In genomic region chrX:12930242-12930641, GRCm38 (mm10) we compare ENCODE assay signal across 30 mouse cellular contexts.
A peak's percentile ranks its signal among the peaks of the same experiment; 100 is the strongest.
DNase-seq lines count a peak whose midpoint lies in the region; ATAC-seq and TF ChIP-seq lines count a peak whose summit lies in the region.
"Had no signal": no experiment of that assay in that cellular context is flagged by ENCODE, and none has a peak within 500 bp of the region (broad histone marks: within the 10 kb centered on the region; RNA-seq: fewer than 3 reads in every experiment).

No protein-coding gene starts in this region.

- no peak overlapping the region for H3K4me3 ChIP-seq in liver, embryonic 12.5 days
- H3K4me3 ChIP-seq in liver, postnatal 0 days (ENCODE audit: low read depth, low read length), result no peak overlapping the region
- H3K4me3 ChIP-seq: embryonic facial prominence, embryonic 10.5 days; embryonic facial prominence, embryonic 13.5 days; erythroblast, embryonic 14.5 days; forebrain, embryonic 10.5 days; forebrain, embryonic 13.5 days; heart, embryonic 15.5 days had no signal

- no peaks in the 10 kb centered on the region for H3K27me3 ChIP-seq in liver, embryonic 12.5 days (replicated peaks)
- no peaks in the 10 kb centered on the region for H3K27me3 ChIP-seq in liver, postnatal 0 days (ENCODE audit: insufficient read depth, low read length)
- H3K27me3 ChIP-seq: forebrain, embryonic 13.5 days; heart, embryonic 15.5 days; Patski had no signal

- H3K27ac ChIP-seq in liver, embryonic 12.5 days, result no peak overlapping the region
- no peak overlapping the region for H3K27ac ChIP-seq in liver, postnatal 0 days (ENCODE audit: low read depth)
- H3K27ac ChIP-seq: embryonic facial prominence, embryonic 10.5 days; embryonic facial prominence, embryonic 13.5 days; forebrain, embryonic 10.5 days; forebrain, embryonic 13.5 days; heart, embryonic 15.5 days; hindbrain, embryonic 14.5 days; hindbrain, postnatal 0 days had no signal

- no peaks in the 10 kb centered on the region for H3K36me3 ChIP-seq in liver, embryonic 12.5 days
- H3K36me3 ChIP-seq in liver, postnatal 0 days (replicated peaks; ENCODE audit: insufficient read depth, low read length), result no peaks in the 10 kb centered on the region
- H3K36me3 ChIP-seq: embryonic facial prominence, embryonic 10.5 days; embryonic facial prominence, embryonic 13.5 days; forebrain, embryonic 10.5 days; heart, embryonic 15.5 days had no signal

- TF ChIP-seq EP300 in liver, postnatal 0 days (IDR thresholded peaks at IDR 0.05; ENCODE audit: low read depth), result no peak

- H3K4me2 ChIP-seq in liver, embryonic 12.5 days, result no peak overlapping the region
- no peak overlapping the region for H3K4me2 ChIP-seq in liver, postnatal 0 days (ENCODE audit: low read depth, low read length)
- H3K4me2 ChIP-seq: embryonic facial prominence, embryonic 13.5 days; forebrain, embryonic 13.5 days; heart, embryonic 11.5 days; heart, embryonic 15.5 days; hindbrain, embryonic 14.5 days had no signal

- no peak for DNase-seq in liver, postnatal 0 days
- no peak for DNase-seq in spleen, adult 18-20 months
- DNase-seq: adrenal gland, postnatal 10 days; adrenal gland, postnatal 36 days; cerebellum, adult 18-20 months; cerebellum, adult 9-10 months; cerebellum, postnatal 14 days; embryo, embryonic 11 days; gastrocnemius, postnatal 10 days; gastrocnemius, postnatal 36 days; heart, adult 11 months; heart, postnatal 10 days; heart, postnatal 4 days had no signal

- peaks cover 17% of the 10 kb centered on the region for H3K4me1 ChIP-seq in liver, embryonic 12.5 days
- H3K4me1 ChIP-seq in liver, postnatal 0 days (ENCODE audit: insufficient read depth), result no peaks in the 10 kb centered on the region
- H3K4me1 ChIP-seq: embryonic facial prominence, embryonic 13.5 days; forebrain, embryonic 10.5 days; forebrain, embryonic 13.5 days had no signal

- H3K9me3 ChIP-seq in liver, embryonic 12.5 days (replicated peaks), result no peaks in the 10 kb centered on the region
- no peaks in the 10 kb centered on the region for H3K9me3 ChIP-seq in liver, postnatal 0 days (ENCODE audit: low read length)
- H3K9me3 ChIP-seq: embryonic facial prominence, embryonic 10.5 days; embryonic facial prominence, embryonic 13.5 days; forebrain, embryonic 10.5 days; forebrain, embryonic 13.5 days; heart, embryonic 15.5 days had no signal

- WGBS in liver, embryonic 12.5 days (ENCODE audit: insufficient replicate concordance), result 37% methylated on average over 2 of the region's 2 CpGs
- 25% methylated on average over 2 of the region's 2 CpGs for WGBS in liver, postnatal 0 days (ENCODE audit: insufficient replicate concordance)

- ATAC-seq in liver, embryonic 12.5 days, result 0 out of 2 replicates have a peak, but pooled peaks have one; percentile 37
- ATAC-seq in liver, postnatal 0 days, result no peak
- ATAC-seq in granulocyte monocyte progenitor cell, adult 5-6 weeks (replicated peaks; ENCODE audit: poor library complexity, severe bottlenecking), result peak; percentile 46
- 0 out of 2 replicates have a peak, but pooled peaks have one; percentile 29 for ATAC-seq in megakaryocyte progenitor cell, adult 5-6 weeks (replicated peaks; ENCODE audit: poor library complexity)
- ATAC-seq in erythroid progenitor cell, adult 5-6 weeks (replicated peaks; ENCODE audit: low FRiP score, poor library complexity, severe bottlenecking), result no peak
- ATAC-seq: CD4-positive, CD25-positive, alpha-beta regulatory T cell, adult 4 months; forebrain, embryonic 13.5 days; forebrain, embryonic 16.5 days; hindbrain, postnatal 0 days; inflammation-experienced regulatory T-cells, adult 6 months; Patski had no signal

- no peak for TF ChIP-seq CTCF in liver, postnatal 0 days (IDR thresholded peaks at IDR 0.05; ENCODE audit: low read depth)

- H3K9ac ChIP-seq in liver, embryonic 12.5 days, result no peak overlapping the region
- no peak overlapping the region for H3K9ac ChIP-seq in liver, postnatal 0 days (replicated peaks)
- H3K9ac ChIP-seq: embryonic facial prominence, embryonic 13.5 days; forebrain, embryonic 13.5 days; heart, embryonic 15.5 days; hindbrain, embryonic 14.5 days had no signal

Comparison
In these comparisons a context has a peak if more than half of its experiments do, and no peak if none do; other contexts are left out.
1. ATAC-seq: peak in liver, embryonic 12.5 days (single experiment), granulocyte monocyte progenitor cell, adult 5-6 weeks (single experiment) and megakaryocyte progenitor cell, adult 5-6 weeks (single experiment); none in liver, postnatal 0 days (single experiment) and erythroid progenitor cell, adult 5-6 weeks (single experiment).